Mouse (Mus musculus): ENCODE data around the gene Olfr211.

GRCm38 (mm10) chr6:116456482-116456881, 32.4 kb upstream of the Olfr211 start:
- no peak for TF ChIP-seq POLR2A (IDR thresholded peaks at IDR 0.05; ENCODE audit: low read depth, low read length)
- TF ChIP-seq CTCF (conservative IDR thresholded peaks at IDR 0.05; ENCODE audit: insufficient read depth, insufficient read length, low read depth, low read length): no peak
